Mouse (Mus musculus) embryonic facial prominence, embryonic 15.5 days (tissue): ENCODE results near the gene Plin1. TPM values are rescaled to one million over a fixed set of nuclear protein-coding genes. Genes with fewer than 3 reads are reported as not detected.
A peak's percentile ranks its signal among the peaks of the same experiment; 100 is the strongest.

ENCODE experiments used
- ATAC-seq: fragments of 200-750 bp; cut with Nextera tagmentation; 2 replicates; pipeline ENCODE4 v1.8.0; 2017; ENCODE audit warnings: low read depth, moderate TSS enrichment; ENCODE audit not compliant: insufficient number of reproducible peaks, low FRiP score, low TSS enrichment
- H3K27ac ChIP-seq: fragments of 300-500 bp; sonication (generic); replicated peaks from 2 replicates; pipeline ENCODE4 v1.5.1; 2015; ENCODE audit warnings: mild to moderate bottlenecking, inconsistent platforms
- H3K27me3 ChIP-seq: fragments of 300-500 bp; sonication (generic); 2 replicates; pipeline ENCODE4 v1.6.1; 2015; ENCODE audit warnings: inconsistent platforms
- H3K36me3 ChIP-seq: fragments of 300-500 bp; sonication (generic); 2 replicates; pipeline ENCODE4 v1.6.1; 2015; ENCODE audit warnings: mild to moderate bottlenecking, inconsistent platforms
- H3K4me1 ChIP-seq: fragments of 300-500 bp; sonication (generic); 2 replicates; pipeline ENCODE4 v1.6.1; 2015; ENCODE audit warnings: inconsistent platforms
- H3K4me2 ChIP-seq: fragments of 300-500 bp; sonication (generic); replicated peaks from 2 replicates; pipeline ENCODE4 v1.6.1; 2015; ENCODE audit warnings: mild to moderate bottlenecking, inconsistent platforms
- H3K4me3 ChIP-seq: fragments of 300-500 bp; sonication (generic); replicated peaks from 2 replicates; pipeline ENCODE4 v1.5.1; 2015; ENCODE audit warnings: mild to moderate bottlenecking, inconsistent platforms
- H3K9ac ChIP-seq: fragments of 300-500 bp; sonication (generic); 2 replicates; pipeline ENCODE4 v1.6.1; 2015; ENCODE audit warnings: inconsistent platforms
- H3K9me3 ChIP-seq: fragments of 300-500 bp; sonication (generic); replicated peaks from 2 replicates; pipeline ENCODE4 v1.6.1; 2016; ENCODE audit warnings: inconsistent platforms
- WGBS: fragments of 180-500 bp; shearing (Covaris S2); methylation state at CpG from one replicate; pipeline ENCODE4 v1.1.7; 2015; 5-methylcytosine and 5-hydroxymethylcytosine counted together
- polyA plus RNA-seq: library from polyadenylated mRNA; unstranded; fragments of >200 nt; fragmentation: Nextera tagmentation; extraction: Ambion mirVana; gene quantifications from 2 replicates; pipeline ENCODE4 v1.2.1, GENCODE M21; 2015

The Plin1 gene
- polyA plus RNA-seq, 1 experiment from 2014 or later, result 0.05 TPM

DNA sequence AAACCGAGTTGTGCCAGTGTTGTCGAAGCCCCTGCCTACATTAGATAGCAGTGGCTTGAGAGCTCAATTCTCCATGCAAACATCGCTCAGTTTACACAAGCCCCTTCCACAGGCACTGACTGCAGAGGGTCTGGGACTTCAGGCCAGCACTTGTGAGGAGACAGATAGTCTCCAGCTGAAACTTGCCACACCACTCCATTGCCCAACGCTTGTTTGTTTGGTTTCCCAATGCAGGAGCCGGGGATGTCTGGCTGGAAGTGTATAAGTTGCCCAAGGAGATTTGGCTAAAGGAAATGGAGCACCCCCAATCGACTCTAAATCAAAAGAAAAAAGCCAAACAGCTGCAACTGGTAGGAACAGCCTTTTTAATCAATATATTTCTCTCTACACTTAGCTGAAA, 25.5 kb upstream of the Plin1 start:
- Histone ChIP-seq H3K27me3 (no peaks in the 10 kb centered on the region), H3K9me3 (no peaks in the 10 kb centered on the region), H3K36me3 (no peaks in the 10 kb centered on the region), H3K27ac (no peak overlapping the region), H3K4me2 (no peak overlapping the region), H3K4me1 (no peaks in the 10 kb centered on the region), H3K9ac (no peak overlapping the region), H3K4me3 (no peak overlapping the region)
- no peak for ATAC-seq
- 70% methylated on average over 6 of the region's 6 CpGs for WGBS

DNA sequence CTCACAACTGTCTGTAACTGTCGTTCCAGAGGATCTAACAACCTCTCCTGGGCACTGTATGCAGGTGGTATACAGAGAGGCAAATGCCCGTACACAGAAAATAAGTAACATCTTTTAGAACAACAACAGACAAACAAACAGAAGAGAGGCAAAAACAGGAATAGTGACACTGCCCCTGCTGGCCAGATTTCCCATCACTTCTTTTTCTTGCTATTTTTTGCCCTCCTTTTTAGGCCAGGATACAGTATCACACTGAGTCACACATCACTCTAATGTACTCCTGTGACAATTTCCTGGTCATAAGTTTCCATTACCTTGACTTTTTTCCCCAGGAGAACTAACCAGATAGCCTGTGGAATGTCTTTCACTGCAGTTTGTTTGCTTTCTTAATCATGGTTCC, 23.6 kb upstream of the Plin1 start:
- ATAC-seq, result no peak
- Histone ChIP-seq H3K4me2 (no peak overlapping the region), H3K9me3 (no peaks in the 10 kb centered on the region), H3K4me1 (no peaks in the 10 kb centered on the region), H3K9ac (no peak overlapping the region), H3K27ac (no peak overlapping the region), H3K27me3 (no peaks in the 10 kb centered on the region), H3K4me3 (no peak overlapping the region), H3K36me3 (no peaks in the 10 kb centered on the region)
- WGBS, result 45% methylated on average over 2 of the region's 2 CpGs

DNA sequence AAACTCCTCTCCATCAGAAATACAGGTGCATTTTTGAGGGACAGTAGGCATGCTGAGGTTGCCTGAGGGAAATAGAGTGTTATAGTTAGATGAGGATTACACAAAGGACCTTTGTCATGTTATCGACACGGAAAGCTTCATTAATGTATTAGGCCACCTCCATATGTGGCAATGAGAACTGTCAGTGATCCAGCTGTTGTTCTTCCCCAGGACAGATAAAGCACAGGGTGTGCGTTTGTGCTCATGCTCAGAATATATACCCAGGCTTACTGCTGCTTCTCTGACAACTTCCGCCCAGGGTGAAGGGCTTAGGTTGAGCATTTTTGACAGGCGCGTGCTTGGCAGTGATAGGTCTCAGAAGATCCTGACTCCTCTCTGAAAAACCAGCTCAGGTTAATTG, 16.8 kb upstream of the Plin1 start:
- Histone ChIP-seq H3K9me3 (no peaks in the 10 kb centered on the region), H3K4me2 (no peak overlapping the region), H3K36me3 (no peaks in the 10 kb centered on the region), H3K9ac (no peak overlapping the region), H3K27me3 (no peaks in the 10 kb centered on the region), H3K4me3 (no peak overlapping the region), H3K27ac (no peak overlapping the region), H3K4me1 (no peaks in the 10 kb centered on the region)
- WGBS, result 79% methylated on average over 6 of the region's 6 CpGs
- ATAC-seq, result no peak

- no peaks in the 10 kb centered on the region for H3K9me3 ChIP-seq
- H3K36me3 ChIP-seq, result no peaks in the 10 kb centered on the region
- H3K4me2 ChIP-seq, result no peak overlapping the region
- no peaks in the 10 kb centered on the region for H3K27me3 ChIP-seq
- H3K27ac ChIP-seq, result no peak overlapping the region
- 63% methylated on average over 6 of the region's 6 CpGs for WGBS
- H3K4me3 ChIP-seq, result no peak overlapping the region
- H3K4me1 ChIP-seq, result peaks cover 7% of the 10 kb centered on the region
- no peak for ATAC-seq
- no peak overlapping the region for H3K9ac ChIP-seq
Observed at GRCm38 (mm10) chr7:79747659-79748058, 15.0 kb upstream of the Plin1 start.

GRCm38 (mm10) chr7:79744585-79744984, 11.9 kb upstream of the Plin1 start:
- H3K27me3 ChIP-seq, result no peaks in the 10 kb centered on the region

DNA sequence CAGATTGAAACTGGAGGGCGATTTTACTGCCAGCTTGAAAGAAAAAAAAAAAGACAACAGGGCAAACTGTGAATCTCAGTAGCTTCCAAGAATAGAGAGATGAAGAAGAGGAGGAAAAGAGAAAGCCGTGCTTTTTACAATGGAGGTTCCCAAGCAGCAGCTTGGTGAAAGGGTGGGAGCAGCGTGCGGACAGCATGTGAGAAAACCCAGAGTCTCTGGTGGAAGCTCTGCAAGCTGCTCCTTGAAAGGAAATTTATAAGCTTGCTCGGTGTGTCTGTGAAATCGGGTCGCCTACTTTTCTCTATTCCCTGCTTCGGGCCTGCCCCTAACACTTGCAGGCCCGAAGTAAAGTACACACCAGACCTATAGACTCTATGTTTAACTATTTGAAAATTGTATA, 11.3 kb upstream of the Plin1 start:
- no peaks in the 10 kb centered on the region for H3K36me3 ChIP-seq
- no peak for ATAC-seq
- WGBS, result 89% methylated on average over 9 of the region's 9 CpGs
- H3K4me3 ChIP-seq, result no peak overlapping the region
- no peak overlapping the region for H3K9ac ChIP-seq
- H3K27me3 ChIP-seq, result no peaks in the 10 kb centered on the region
- H3K9me3 ChIP-seq, result no peaks in the 10 kb centered on the region
- H3K4me2 ChIP-seq, result no peak overlapping the region
- peaks cover 7% of the 10 kb centered on the region for H3K4me1 ChIP-seq
- no peak overlapping the region for H3K27ac ChIP-seq

More at GRCm38 (mm10) chr7:79744585-79744984, 11.9 kb upstream of the Plin1 start:
- Histone ChIP-seq H3K9ac (no peak overlapping the region), H3K9me3 (no peaks in the 10 kb centered on the region), H3K4me1 (peaks cover 7% of the 10 kb centered on the region), H3K4me2 (no peak overlapping the region), H3K36me3 (no peaks in the 10 kb centered on the region), H3K4me3 (no peak overlapping the region), H3K27ac (no peak overlapping the region)
- 78% methylated on average over 5 of the region's 5 CpGs for WGBS
- no peak for ATAC-seq

- Histone ChIP-seq H3K36me3 (no peaks in the 10 kb centered on the region), H3K9ac (peak within 1 kb of the TSS; percentile 57), H3K27me3 (no peaks in the 10 kb centered on the region), H3K4me3 (peak within 1 kb of the TSS; percentile 79), H3K27ac (no peak within 1 kb of the TSS), H3K9me3 (no peaks in the 10 kb centered on the region), H3K4me2 (peak within 1 kb of the TSS; percentile 94), H3K4me1 (peaks cover 7% of the 10 kb centered on the region)
- ATAC-seq, result peak; percentile 84
- 2% methylated on average over 46 of the region's 46 CpGs for WGBS
Observed at GRCm38 (mm10) chr7:79742659-79743536, 10.2 kb upstream of the Plin1 start, which contains the start of the genes Pex11a and Wdr93. TSS of gene Pex11a (minus strand) at chr7:79743131. TSS of gene Wdr93 (plus strand) at chr7:79743163.

- peaks cover 7% of the 10 kb centered on the region for H3K4me1 ChIP-seq
- peak overlapping the region; percentile 94 for H3K4me2 ChIP-seq
- H3K9ac ChIP-seq, result peak overlapping the region; percentile 57
- WGBS, result 17% methylated on average over 11 of the region's 11 CpGs
- H3K27me3 ChIP-seq, result no peaks in the 10 kb centered on the region
- no peak overlapping the region for H3K27ac ChIP-seq
- no peak for ATAC-seq
- peak overlapping the region; percentile 79 for H3K4me3 ChIP-seq
- peaks cover 4% of the 10 kb centered on the region; the same call in 1 of the 2 replicates for H3K36me3 ChIP-seq
- H3K9me3 ChIP-seq, result no peaks in the 10 kb centered on the region
Observed at GRCm38 (mm10) chr7:79742277-79742658, 9.6 kb upstream of the Plin1 start.

- no peak overlapping the region for H3K4me2 ChIP-seq
- H3K27ac ChIP-seq, result no peak overlapping the region
- no peak for ATAC-seq
- H3K4me3 ChIP-seq, result no peak overlapping the region
- H3K9ac ChIP-seq, result no peak overlapping the region
- peaks cover 11% of the 10 kb centered on the region for H3K36me3 ChIP-seq
- 81% methylated on average over 4 of the region's 4 CpGs for WGBS
- peaks cover 7% of the 10 kb centered on the region for H3K4me1 ChIP-seq
- no peaks in the 10 kb centered on the region for H3K27me3 ChIP-seq
- no peaks in the 10 kb centered on the region for H3K9me3 ChIP-seq
Observed at GRCm38 (mm10) chr7:79740279-79740678, 7.6 kb upstream of the Plin1 start.

GRCm38 (mm10) chr7:79738913-79739312, 6.2 kb upstream of the Plin1 start:
- Histone ChIP-seq H3K27ac (no peak overlapping the region), H3K27me3 (no peaks in the 10 kb centered on the region), H3K4me3 (no peak overlapping the region), H3K36me3 (peaks cover 11% of the 10 kb centered on the region), H3K9ac (no peak overlapping the region), H3K4me2 (no peak overlapping the region), H3K4me1 (peaks cover 7% of the 10 kb centered on the region), H3K9me3 (no peaks in the 10 kb centered on the region)
- WGBS, result 81% methylated on average over 2 of the region's 2 CpGs
- no peak for ATAC-seq

GRCm38 (mm10) chr7:79736511-79736910, 3.8 kb upstream of the Plin1 start:
- Histone ChIP-seq H3K4me3 (no peak overlapping the region), H3K36me3 (peaks cover 11% of the 10 kb centered on the region), H3K9me3 (no peaks in the 10 kb centered on the region), H3K4me2 (no peak overlapping the region), H3K27me3 (no peaks in the 10 kb centered on the region), H3K4me1 (no peaks in the 10 kb centered on the region), H3K27ac (no peak overlapping the region), H3K9ac (no peak overlapping the region)
- ATAC-seq, result no peak
- 91% methylated on average over 14 of the region's 14 CpGs for WGBS

GRCm38 (mm10) chr7:79734563-79734962, 1.9 kb upstream of the Plin1 start:
- peaks cover 11% of the 10 kb centered on the region for H3K36me3 ChIP-seq
- H3K27ac ChIP-seq, result no peak overlapping the region
- H3K4me3 ChIP-seq, result no peak overlapping the region
- H3K4me2 ChIP-seq, result no peak overlapping the region
- H3K9me3 ChIP-seq, result no peaks in the 10 kb centered on the region
- H3K4me1 ChIP-seq, result no peaks in the 10 kb centered on the region
- H3K9ac ChIP-seq, result no peak overlapping the region
- WGBS, result 77% methylated on average over 8 of the region's 8 CpGs
- no peaks in the 10 kb centered on the region for H3K27me3 ChIP-seq
- no peak for ATAC-seq
